Mouse (Mus musculus): Measurements from ENCODE around the gene Slc13a5. TPM values are rescaled to one million over a fixed set of nuclear protein-coding genes. Genes with fewer than 3 reads are reported as not detected.
A peak's percentile ranks its signal among the peaks of the same experiment; 100 is the strongest.

Gene Slc13a5
- polyA plus RNA-seq, 1 experiment from 2014 or later = not detected

- ATAC-seq (no peak), DNase-seq (ENCODE audit: low spot score) (no peak)
- 0 out of 2 replicates have a peak, but pooled peaks cover 4% of the 10 kb centered on the region for H3K27me3 ChIP-seq (replicated peaks; ENCODE audit: insufficient read depth, low read length)
- TF ChIP-seq CTCF (IDR thresholded peaks at IDR 0.05) (no peak), EP300 (IDR thresholded peaks at IDR 0.05) (no peak)
- H3K9ac ChIP-seq (replicated peaks; ENCODE audit: low read depth) = no peak overlapping the region
- no peaks in the 10 kb centered on the region for H3K36me3 ChIP-seq (ENCODE audit: insufficient read depth, low read length)
- peaks cover 4% of the 10 kb centered on the region for H3K4me1 ChIP-seq (ENCODE audit: insufficient read depth, low read depth, low read length)
- no peak overlapping the region for H3K27ac ChIP-seq (ENCODE audit: low read length)
- H3K4me3 ChIP-seq (ENCODE audit: low read depth, low read length) = no peak overlapping the region
- no peaks in the 10 kb centered on the region for H3K9me3 ChIP-seq (ENCODE audit: low read length)
- WGBS = 52% methylated on average over 1 of the region's 1 CpGs
- no peak overlapping the region for H3K4me2 ChIP-seq (replicated peaks; ENCODE audit: low read depth, low read length)
Observed at GRCm38 (mm10) chr11:72271761-72272160, 4.7 kb upstream of the Slc13a5 start.

DNA sequence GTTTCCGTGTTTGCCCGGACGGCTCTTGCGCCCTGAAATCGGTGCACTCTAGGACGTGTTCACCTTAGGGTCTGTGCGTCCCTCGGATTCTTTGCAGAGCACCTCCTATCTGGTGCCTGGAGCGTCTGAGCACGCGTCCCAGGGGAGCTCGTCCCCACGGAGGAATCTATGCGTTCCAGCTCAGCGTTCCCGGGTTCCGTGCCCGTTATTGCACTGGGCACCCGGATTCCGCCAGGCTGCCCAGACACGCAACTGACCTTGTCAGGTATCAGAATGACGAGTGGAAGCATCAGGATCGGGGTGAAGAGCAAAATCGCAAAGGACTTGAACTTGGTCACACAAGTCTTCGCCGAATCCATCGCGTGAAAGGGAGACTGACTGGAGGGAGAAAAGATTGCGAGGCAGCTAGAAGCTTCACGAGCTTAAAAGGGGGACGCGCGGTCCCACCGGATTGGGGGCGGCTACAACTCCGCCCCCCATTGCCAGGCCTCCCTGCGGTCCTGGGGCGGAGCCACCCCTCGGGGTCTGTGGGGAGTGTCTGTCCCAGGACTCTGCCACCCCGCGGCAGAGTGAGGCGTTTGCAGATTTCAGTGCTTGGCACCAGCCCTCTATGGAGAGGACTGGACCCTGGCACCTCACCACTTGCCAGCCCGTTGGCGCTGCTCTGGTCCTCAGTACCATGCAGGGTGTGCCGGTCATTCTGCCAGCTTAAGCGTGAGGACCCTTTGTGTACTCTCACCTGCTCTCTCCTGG lies 639 bp downstream of the Slc13a5 start:
- Histone ChIP-seq H3K27ac (ENCODE audit: low read length) (no peak overlapping the region), H3K4me2 (replicated peaks; ENCODE audit: low read depth, low read length) (peak overlapping the region; percentile 68), H3K4me1 (ENCODE audit: insufficient read depth, low read depth, low read length) (peaks cover 12% of the 10 kb centered on the region), H3K4me3 (ENCODE audit: low read depth, low read length) (peak overlapping the region; percentile 36), H3K36me3 (ENCODE audit: insufficient read depth, low read length) (no peaks in the 10 kb centered on the region), H3K9ac (replicated peaks; ENCODE audit: low read depth) (no peak overlapping the region), H3K9me3 (ENCODE audit: low read length) (no peaks in the 10 kb centered on the region), H3K27me3 (replicated peaks; ENCODE audit: insufficient read depth, low read length) (0 out of 2 replicates have a peak, but pooled peaks cover 10% of the 10 kb centered on the region)
- ATAC-seq = peak; percentile 81
- DNase-seq (ENCODE audit: low spot score) = peak; percentile 67
- WGBS = 2% methylated on average over 46 of the region's 46 CpGs
- TF ChIP-seq CTCF (IDR thresholded peaks at IDR 0.05) (peak; percentile 61), EP300 (IDR thresholded peaks at IDR 0.05) (no peak)

GRCm38 (mm10) chr11:72265483-72265882 lies 1.5 kb downstream of the Slc13a5 start:
- Histone ChIP-seq H3K27ac (ENCODE audit: low read length) (no peak overlapping the region), H3K9ac (replicated peaks; ENCODE audit: low read depth) (no peak overlapping the region), H3K4me1 (ENCODE audit: insufficient read depth, low read depth, low read length) (peaks cover 12% of the 10 kb centered on the region), H3K36me3 (ENCODE audit: insufficient read depth, low read length) (no peaks in the 10 kb centered on the region), H3K4me2 (replicated peaks; ENCODE audit: low read depth, low read length) (no peak overlapping the region), H3K4me3 (ENCODE audit: low read depth, low read length) (no peak overlapping the region), H3K27me3 (replicated peaks; ENCODE audit: insufficient read depth, low read length) (0 out of 2 replicates have a peak, but pooled peaks cover 10% of the 10 kb centered on the region), H3K9me3 (ENCODE audit: low read length) (no peaks in the 10 kb centered on the region)
- DNase-seq (ENCODE audit: low spot score) (no peak), ATAC-seq (no peak)
- no peak for TF ChIP-seq CTCF (IDR thresholded peaks at IDR 0.05)
- TF ChIP-seq EP300 (IDR thresholded peaks at IDR 0.05) = no peak
- WGBS = 8% methylated on average over 11 of the region's 11 CpGs

DNA sequence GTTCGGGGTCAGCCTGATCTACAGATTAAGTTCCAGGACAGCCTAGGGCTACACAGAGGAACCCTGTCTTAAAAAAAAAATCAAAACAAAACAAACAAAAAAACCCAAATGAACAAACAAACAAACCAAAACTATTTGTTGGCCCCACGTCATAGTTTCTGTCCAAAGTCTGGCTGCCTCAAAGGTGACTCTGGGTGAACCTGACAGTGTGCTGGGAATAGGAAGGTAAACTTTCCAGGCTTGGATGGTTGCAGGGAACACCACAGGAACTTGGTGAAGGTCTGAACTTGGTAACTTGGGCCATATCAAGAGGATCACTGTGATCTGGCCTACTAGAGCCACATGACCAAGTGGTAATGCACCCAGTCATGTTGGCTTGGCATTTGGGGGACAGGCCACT lies 10.6 kb downstream of the Slc13a5 start:
- Histone ChIP-seq H3K4me2 (replicated peaks; ENCODE audit: low read depth, low read length) (no peak overlapping the region), H3K36me3 (ENCODE audit: insufficient read depth, low read length) (no peaks in the 10 kb centered on the region), H3K4me1 (ENCODE audit: insufficient read depth, low read depth, low read length) (no peaks in the 10 kb centered on the region), H3K9ac (replicated peaks; ENCODE audit: low read depth) (no peak overlapping the region), H3K9me3 (ENCODE audit: low read length) (no peaks in the 10 kb centered on the region), H3K27me3 (replicated peaks; ENCODE audit: insufficient read depth, low read length) (no peaks in the 10 kb centered on the region), H3K27ac (ENCODE audit: low read length) (no peak overlapping the region), H3K4me3 (ENCODE audit: low read depth, low read length) (no peak overlapping the region)
- TF ChIP-seq CTCF (IDR thresholded peaks at IDR 0.05) = no peak
- TF ChIP-seq EP300 (IDR thresholded peaks at IDR 0.05) = no peak
- WGBS = 76% methylated on average over 2 of the region's 2 CpGs
- no peak for ATAC-seq
- DNase-seq (ENCODE audit: low spot score) = no peak

GRCm38 (mm10) chr11:72255629-72256028 lies 11.4 kb downstream of the Slc13a5 start:
- 93% methylated on average over 4 of the region's 4 CpGs for WGBS
- Histone ChIP-seq H3K9me3 (ENCODE audit: low read length) (no peaks in the 10 kb centered on the region), H3K9ac (replicated peaks; ENCODE audit: low read depth) (no peak overlapping the region), H3K4me3 (ENCODE audit: low read depth, low read length) (no peak overlapping the region), H3K27ac (ENCODE audit: low read length) (no peak overlapping the region), H3K4me1 (ENCODE audit: insufficient read depth, low read depth, low read length) (no peaks in the 10 kb centered on the region), H3K36me3 (ENCODE audit: insufficient read depth, low read length) (no peaks in the 10 kb centered on the region), H3K27me3 (replicated peaks; ENCODE audit: insufficient read depth, low read length) (no peaks in the 10 kb centered on the region), H3K4me2 (replicated peaks; ENCODE audit: low read depth, low read length) (no peak overlapping the region)
- no peak for ATAC-seq
- TF ChIP-seq EP300 (IDR thresholded peaks at IDR 0.05) (no peak), CTCF (IDR thresholded peaks at IDR 0.05) (no peak)
- DNase-seq (ENCODE audit: low spot score) = no peak

GRCm38 (mm10) chr11:72245196-72245753 lies 21.7 kb downstream of the Slc13a5 start:
- Histone ChIP-seq H3K9me3 (ENCODE audit: low read length) (no peaks in the 10 kb centered on the region), H3K27me3 (replicated peaks; ENCODE audit: insufficient read depth, low read length) (no peaks in the 10 kb centered on the region), H3K4me1 (ENCODE audit: insufficient read depth, low read depth, low read length) (no peaks in the 10 kb centered on the region), H3K4me3 (ENCODE audit: low read depth, low read length) (no peak overlapping the region), H3K4me2 (replicated peaks; ENCODE audit: low read depth, low read length) (no peak overlapping the region), H3K36me3 (ENCODE audit: insufficient read depth, low read length) (no peaks in the 10 kb centered on the region), H3K27ac (ENCODE audit: low read length) (no peak overlapping the region), H3K9ac (replicated peaks; ENCODE audit: low read depth) (no peak overlapping the region)
- WGBS = 80% methylated on average over 8 of the region's 8 CpGs
- ATAC-seq (no peak), DNase-seq (ENCODE audit: low spot score) (no peak)
- TF ChIP-seq EP300 (IDR thresholded peaks at IDR 0.05) (no peak), CTCF (IDR thresholded peaks at IDR 0.05) (no peak)
